In the genomic region with DNA sequence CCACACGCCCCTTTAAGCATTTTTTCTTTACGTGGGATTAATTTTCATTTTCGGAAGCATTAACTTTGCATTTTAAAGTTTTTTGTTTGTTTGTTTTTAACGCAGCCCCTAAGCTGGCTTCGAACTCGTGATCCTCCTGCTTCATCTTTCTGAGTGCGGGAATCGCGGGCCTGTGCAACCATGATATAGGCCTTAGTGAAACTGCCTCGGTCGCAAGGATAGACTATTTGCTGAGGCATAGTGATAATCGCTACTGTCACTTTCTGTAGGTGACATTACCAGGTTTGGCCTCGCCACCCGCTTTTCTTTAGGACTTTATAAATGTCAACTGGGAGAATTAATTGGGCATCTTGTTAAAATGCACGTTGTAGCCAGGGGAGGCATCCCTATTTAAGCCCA, we compare ENCODE assay signal across 8 mouse cellular contexts. TPM values are rescaled to one million over a fixed set of nuclear protein-coding genes. Genes with fewer than 3 reads are reported as not detected.
DNase-seq lines count a peak whose midpoint lies in the region; ATAC-seq lines count a peak whose summit lies in the region.

No protein-coding gene starts in this region.

- no peaks in the 10 kb centered on the region for H3K27me3 ChIP-seq in kidney, embryonic 16.5 days (ENCODE audit: insufficient read depth, low read length)
- no peaks in the 10 kb centered on the region for H3K27me3 ChIP-seq in hindbrain, embryonic 15.5 days
- no peaks in the 10 kb centered on the region for H3K27me3 ChIP-seq in midbrain, embryonic 15.5 days (replicated peaks)

- no peaks in the 10 kb centered on the region for H3K36me3 ChIP-seq in kidney, embryonic 16.5 days (ENCODE audit: insufficient read depth, low read length)
- H3K36me3 ChIP-seq in hindbrain, embryonic 15.5 days = peaks cover 5% of the 10 kb centered on the region; the same call in 1 of the 2 replicates
- H3K36me3 ChIP-seq in midbrain, embryonic 15.5 days (replicated peaks) = no peaks in the 10 kb centered on the region; the same call in 1 of the 2 replicates

- peak overlapping the region; percentile 98 for H3K4me3 ChIP-seq in kidney, embryonic 16.5 days (ENCODE audit: low read length)
- peak overlapping the region; percentile 98 for H3K4me3 ChIP-seq in brown adipose tissue, adult 24 weeks (ENCODE audit: insufficient read depth, low read depth, low read length)
- peak overlapping the region; percentile 90 for H3K4me3 ChIP-seq in hindbrain, embryonic 15.5 days
- peak overlapping the region; percentile 89 for H3K4me3 ChIP-seq in midbrain, embryonic 15.5 days

- no peak overlapping the region for H3K27ac ChIP-seq in kidney, embryonic 16.5 days (ENCODE audit: low read length)
- no peak overlapping the region for H3K27ac ChIP-seq in brown adipose tissue, adult 24 weeks (replicated peaks; ENCODE audit: low read depth, low read length)
- H3K27ac ChIP-seq in hindbrain, embryonic 15.5 days (replicated peaks) = no peak overlapping the region
- no peak overlapping the region for H3K27ac ChIP-seq in midbrain, embryonic 15.5 days

- no peak for ATAC-seq in kidney, embryonic 16.5 days (ENCODE audit: low FRiP score, low TSS enrichment)
- ATAC-seq in hindbrain, embryonic 15.5 days (ENCODE audit: low FRiP score, low read depth) = no peak
- ATAC-seq in midbrain, embryonic 15.5 days (replicated peaks) = no peak

- H3K9ac ChIP-seq in kidney, embryonic 16.5 days (replicated peaks; ENCODE audit: low read length) = peak overlapping the region; percentile 96
- peak overlapping the region; percentile 88 for H3K9ac ChIP-seq in hindbrain, embryonic 15.5 days
- peak overlapping the region; percentile 84 for H3K9ac ChIP-seq in midbrain, embryonic 15.5 days

- WGBS in kidney, embryonic 16.5 days = 4% methylated on average over 15 of the region's 15 CpGs
- 8% methylated on average over 15 of the region's 15 CpGs for WGBS in hindbrain, embryonic 15.5 days
- 9% methylated on average over 15 of the region's 15 CpGs for WGBS in midbrain, embryonic 15.5 days

- DNase-seq in kidney, adult 11 months = no peak
- no peak for DNase-seq in urinary bladder, postnatal 36 days (ENCODE audit: low spot score in 2 of 2)
- DNase-seq in left cerebral cortex, postnatal 14 days (ENCODE audit: low spot score in 2 of 2) = no peak
- no peak for DNase-seq in cerebellum, postnatal 10 days

- peak overlapping the region; percentile 83 for H3K4me2 ChIP-seq in kidney, embryonic 16.5 days (replicated peaks; ENCODE audit: low read depth, low read length)
- peak overlapping the region; percentile 78 for H3K4me2 ChIP-seq in hindbrain, embryonic 15.5 days
- peak overlapping the region; percentile 80 for H3K4me2 ChIP-seq in midbrain, embryonic 15.5 days

- peaks cover 9% of the 10 kb centered on the region for H3K4me1 ChIP-seq in kidney, embryonic 16.5 days (ENCODE audit: insufficient read depth, low read length)
- H3K4me1 ChIP-seq in brown adipose tissue, adult 24 weeks (ENCODE audit: control insufficient read depth, insufficient read depth, insufficient read length, low read length) = peaks cover 7% of the 10 kb centered on the region
- peaks cover 11% of the 10 kb centered on the region for H3K4me1 ChIP-seq in hindbrain, embryonic 15.5 days (replicated peaks)
- H3K4me1 ChIP-seq in midbrain, embryonic 15.5 days = peaks cover 10% of the 10 kb centered on the region

- no peaks in the 10 kb centered on the region for H3K9me3 ChIP-seq in kidney, embryonic 16.5 days (ENCODE audit: low read length)
- no peaks in the 10 kb centered on the region for H3K9me3 ChIP-seq in hindbrain, embryonic 15.5 days
- no peaks in the 10 kb centered on the region for H3K9me3 ChIP-seq in midbrain, embryonic 15.5 days

- intact Hi-C loops in left cerebral cortex, postnatal 14 days (cut with DNase I) = no loop called here

RNA-seq across cellular contexts. Expression of a gene that starts 23.4 kb away (rescaled TPM):
- polyA plus RNA-seq in kidney, embryonic 16.5 days (2015; fragmentation: Nextera tagmentation; extraction: Ambion mirVana) = 1.5 and 1.7 TPM in 2 replicates
- polyA plus RNA-seq in brown adipose tissue, adult 24 weeks (2012; ENCODE audit: insufficient read depth, insufficient read length, missing spikeins) = 0.24 and 0.54 TPM in 2 replicates
- 0.80 and 1.3 TPM in 2 replicates for polyA plus RNA-seq in hindbrain, embryonic 15.5 days (2015; fragmentation: Nextera tagmentation; extraction: Ambion mirVana)
- 1.3 and 1.5 TPM in 2 replicates for polyA plus RNA-seq in midbrain, embryonic 15.5 days (2015; fragmentation: Nextera tagmentation; extraction: Ambion mirVana)
- total RNA-seq in left cerebral cortex, postnatal 14 days (2021) = 1 to 10 TPM; 6.6 to 8.9 TPM

RNA-seq across cellular contexts. Expression of a gene that starts 46.0 kb away (rescaled TPM):
- polyA plus RNA-seq in kidney, embryonic 16.5 days (2015; fragmentation: Nextera tagmentation; extraction: Ambion mirVana) = 0.23 and 0.29 TPM in 2 replicates
- 1.7 TPM in 2 replicates for polyA plus RNA-seq in brown adipose tissue, adult 24 weeks (2012; ENCODE audit: insufficient read depth, insufficient read length, missing spikeins)
- not detected in 2 replicates for polyA plus RNA-seq in hindbrain, embryonic 15.5 days (2015; fragmentation: Nextera tagmentation; extraction: Ambion mirVana)
- not detected in 2 replicates for polyA plus RNA-seq in midbrain, embryonic 15.5 days (2015; fragmentation: Nextera tagmentation; extraction: Ambion mirVana)
- not detected for total RNA-seq in left cerebral cortex, postnatal 14 days (2021)

RNA-seq across cellular contexts. Expression of a gene that starts 59.3 kb away (rescaled TPM):
- 86.9 and 87.9 TPM in 2 replicates for polyA plus RNA-seq in kidney, embryonic 16.5 days (2015; fragmentation: Nextera tagmentation; extraction: Ambion mirVana)
- 18.4 and 19.5 TPM in 2 replicates for polyA plus RNA-seq in brown adipose tissue, adult 24 weeks (2012; ENCODE audit: insufficient read depth, insufficient read length, missing spikeins)
- polyA plus RNA-seq in hindbrain, embryonic 15.5 days (2015; fragmentation: Nextera tagmentation; extraction: Ambion mirVana) = 75.3 and 75.7 TPM in 2 replicates
- 71.5 and 73.4 TPM in 2 replicates for polyA plus RNA-seq in midbrain, embryonic 15.5 days (2015; fragmentation: Nextera tagmentation; extraction: Ambion mirVana)
- 10 to 100 TPM; 29.2 to 29.7 TPM for total RNA-seq in left cerebral cortex, postnatal 14 days (2021)
